Mouse (Mus musculus) stomach, embryonic 16.5 days (tissue): Measurements from ENCODE around the gene Tax1bp3. TPM values are rescaled to one million over a fixed set of nuclear protein-coding genes. Genes with fewer than 3 reads are reported as not detected.

Source experiments
- ATAC-seq: fragments of 200-750 bp; cut with Nextera tagmentation; 2 replicates; pipeline ENCODE4 v1.8.0; 2017; ENCODE audit warnings: moderate number of reproducible peaks, moderate TSS enrichment; ENCODE audit not compliant: insufficient read depth, low FRiP score
- H3K27ac ChIP-seq: fragments of 300-500 bp; sonication (generic); 2 replicates; pipeline ENCODE4 v1.5.1; 2014; ENCODE audit warnings: low read length
- H3K27me3 ChIP-seq: fragments of 300-500 bp; sonication (generic); 2 replicates; pipeline ENCODE4 v1.6.1; 2014; ENCODE audit warnings: low read length, control low read depth, mixed read lengths; ENCODE audit not compliant: control insufficient read depth, insufficient read depth
- H3K36me3 ChIP-seq: fragments of 300-500 bp; sonication (generic); 2 replicates; pipeline ENCODE4 v1.6.1; 2014; ENCODE audit warnings: low read length; ENCODE audit not compliant: control insufficient read depth, insufficient read depth
- H3K4me1 ChIP-seq: fragments of 300-500 bp; sonication (generic); 2 replicates; pipeline ENCODE4 v1.6.1; 2014; ENCODE audit warnings: low read length, control low read depth, mixed read lengths; ENCODE audit not compliant: control insufficient read depth, insufficient read depth
- H3K4me2 ChIP-seq: fragments of 300-500 bp; sonication (generic); 2 replicates; pipeline ENCODE4 v1.6.1; 2014; ENCODE audit warnings: low read depth, low read length, mixed read lengths
- H3K4me3 ChIP-seq: fragments of 300-500 bp; sonication (generic); replicated peaks from 2 replicates; pipeline ENCODE4 v1.5.1; 2014; ENCODE audit warnings: mild to moderate bottlenecking, low read length
- H3K9ac ChIP-seq: fragments of 300-500 bp; sonication (generic); 2 replicates; pipeline ENCODE4 v1.6.1; 2014; ENCODE audit warnings: low read length
- H3K9me3 ChIP-seq: fragments of 300-500 bp; sonication (generic); replicated peaks from 2 replicates; pipeline ENCODE4 v1.6.1; 2016; ENCODE audit warnings: low read length, control low read depth; ENCODE audit not compliant: control insufficient read depth
- WGBS: fragments of 180-500 bp; shearing (Covaris S2); extraction: QIAGEN DNeasy Blood & Tissue Kit; methylation state at CpG from one replicate; pipeline ENCODE4 v1.1.7; 2014; 5-methylcytosine and 5-hydroxymethylcytosine counted together
- polyA plus RNA-seq: library from polyadenylated mRNA; unstranded; fragments of >200 nt; fragmentation: Nextera tagmentation; extraction: Ambion mirVana; gene quantifications from 2 replicates; pipeline ENCODE4 v1.2.1, GENCODE M21; 2015

The Tax1bp3 gene
- polyA plus RNA-seq, 1 experiment from 2014 or later, result 214 TPM

DNA sequence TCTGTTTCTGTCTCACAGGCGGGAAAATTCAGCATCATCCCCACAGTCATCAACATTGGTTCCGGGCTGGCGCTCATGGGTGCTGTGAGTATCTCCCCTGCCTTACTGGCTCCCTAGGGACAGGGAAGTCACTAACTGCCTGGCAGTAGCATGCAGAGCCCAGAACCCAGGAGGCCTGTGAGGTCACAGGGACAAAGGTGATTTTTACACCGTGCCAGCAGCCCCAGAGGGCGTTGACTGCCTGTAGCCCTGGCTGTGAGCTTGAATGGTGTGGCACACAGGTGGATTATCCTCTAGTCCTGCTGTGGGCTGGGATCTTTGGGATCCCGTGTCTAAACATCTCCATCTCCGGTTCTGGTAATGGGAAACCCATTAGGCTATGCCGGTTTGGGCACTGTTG is 8.8 kb upstream of the Tax1bp3 start:
- Histone ChIP-seq H3K27ac (no peak overlapping the region), H3K9ac (no peak overlapping the region), H3K9me3 (no peaks in the 10 kb centered on the region), H3K4me2 (no peak overlapping the region), H3K27me3 (no peaks in the 10 kb centered on the region), H3K4me3 (no peak overlapping the region), H3K4me1 (peaks cover 19% of the 10 kb centered on the region), H3K36me3 (no peaks in the 10 kb centered on the region)
- 80% methylated on average over 8 of the region's 8 CpGs for WGBS
- ATAC-seq, result no peak

DNA sequence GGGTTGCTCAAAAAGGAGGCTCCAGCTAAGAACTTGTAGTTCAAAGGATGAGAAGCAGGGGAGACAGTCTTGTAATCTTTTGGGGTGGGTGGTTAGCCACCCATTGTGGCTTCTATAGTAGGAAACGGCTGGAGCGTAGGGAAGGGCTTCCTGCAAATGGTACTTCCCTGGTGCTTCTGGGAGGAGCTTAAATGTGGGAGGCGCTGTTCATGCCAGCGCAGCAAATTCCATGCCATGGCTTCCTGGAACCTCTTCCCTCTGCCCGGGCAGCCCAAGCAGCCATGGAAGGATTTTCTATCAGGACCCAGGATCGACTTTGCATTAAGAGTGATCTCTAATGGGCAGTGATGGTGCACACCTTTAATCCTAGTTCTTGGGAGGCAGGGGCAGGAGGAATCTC is 8.3 kb upstream of the Tax1bp3 start:
- Histone ChIP-seq H3K4me2 (no peak overlapping the region), H3K36me3 (no peaks in the 10 kb centered on the region), H3K4me1 (peaks cover 19% of the 10 kb centered on the region), H3K4me3 (no peak overlapping the region), H3K9me3 (no peaks in the 10 kb centered on the region), H3K27me3 (no peaks in the 10 kb centered on the region), H3K9ac (no peak overlapping the region), H3K27ac (no peak overlapping the region)
- WGBS, result 76% methylated on average over 6 of the region's 6 CpGs
- no peak for ATAC-seq

DNA sequence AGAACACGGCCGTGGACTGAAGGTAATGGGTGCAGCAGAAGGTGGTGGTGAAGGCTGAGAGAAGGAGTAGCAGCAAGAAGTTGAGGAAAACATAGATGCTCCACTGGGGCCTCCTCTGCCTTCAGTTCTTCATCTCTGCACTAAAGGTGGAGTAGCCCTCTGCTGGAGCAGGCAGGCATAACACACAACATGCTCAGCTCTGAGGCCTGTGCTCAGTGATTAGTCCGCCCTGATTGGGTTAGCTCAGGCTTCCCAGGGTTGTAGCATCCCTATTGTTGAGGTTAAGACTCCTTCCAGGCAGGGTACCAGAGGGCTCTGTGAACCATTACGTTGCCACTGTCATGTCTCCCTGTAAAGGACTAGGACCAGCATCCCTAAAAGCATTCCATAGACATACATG is 7.7 kb upstream of the Tax1bp3 start:
- 41% methylated on average over 4 of the region's 4 CpGs for WGBS
- Histone ChIP-seq H3K9ac (no peak overlapping the region), H3K9me3 (no peaks in the 10 kb centered on the region), H3K27me3 (no peaks in the 10 kb centered on the region), H3K27ac (no peak overlapping the region), H3K4me3 (no peak overlapping the region), H3K4me2 (no peak overlapping the region), H3K36me3 (peaks cover 5% of the 10 kb centered on the region; the same call in 1 of the 2 replicates), H3K4me1 (peaks cover 19% of the 10 kb centered on the region)
- 0 out of 2 replicates have a peak, but pooled peaks have one; percentile 15 for ATAC-seq

DNA sequence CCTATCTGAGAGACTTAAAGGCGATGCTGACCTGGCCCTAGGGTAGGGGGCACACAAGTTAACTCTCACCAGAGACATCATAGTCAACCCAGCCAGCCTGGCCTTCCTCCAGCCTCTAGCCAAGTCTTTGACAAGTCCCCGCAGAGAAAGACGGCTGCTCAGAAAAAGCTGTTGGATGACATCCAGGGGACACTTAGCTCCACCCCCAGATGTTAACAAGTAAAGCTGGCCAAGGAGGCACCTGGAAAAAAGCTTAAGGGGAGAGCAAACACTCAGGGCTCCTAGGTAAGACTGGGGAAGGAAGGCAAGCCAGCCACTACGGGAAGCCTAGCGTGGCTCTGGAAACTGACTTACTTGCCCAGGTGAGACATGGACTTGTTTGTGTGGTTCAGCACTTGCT is 4.7 kb upstream of the Tax1bp3 start:
- 27% methylated on average over 5 of the region's 5 CpGs for WGBS
- ATAC-seq, result no peak
- Histone ChIP-seq H3K9ac (peak overlapping the region; percentile 46), H3K4me1 (peaks cover 30% of the 10 kb centered on the region), H3K27me3 (no peaks in the 10 kb centered on the region), H3K4me2 (no peak overlapping the region), H3K27ac (peak overlapping the region; percentile 56), H3K4me3 (no peak overlapping the region), H3K9me3 (no peaks in the 10 kb centered on the region), H3K36me3 (peaks cover 8% of the 10 kb centered on the region; the same call in 1 of the 2 replicates)

DNA sequence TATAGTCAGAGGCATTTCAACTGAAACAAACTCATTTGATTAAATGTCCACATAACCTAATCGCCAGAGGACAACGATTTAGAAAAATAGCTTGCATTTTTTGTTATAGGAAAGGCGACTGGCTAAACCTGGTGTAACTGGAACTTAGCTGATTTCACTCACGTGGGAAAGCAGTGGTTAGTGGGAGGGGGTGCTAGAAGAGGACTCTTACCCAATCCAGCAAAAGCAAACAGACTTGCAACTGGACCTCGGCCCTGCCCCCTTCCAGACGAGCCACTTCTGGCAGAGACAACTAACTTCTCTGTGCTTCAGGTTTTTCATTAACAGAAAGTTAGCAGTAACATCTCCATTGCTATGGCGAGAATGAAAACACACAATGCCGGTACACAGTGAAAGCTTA is 1.3 kb upstream of the Tax1bp3 start:
- peaks cover 8% of the 10 kb centered on the region; the same call in 1 of the 2 replicates for H3K36me3 ChIP-seq
- peak overlapping the region; percentile 86; the same call in 1 of the 2 replicates for H3K27ac ChIP-seq
- 25% methylated on average over 8 of the region's 8 CpGs for WGBS
- peaks cover 39% of the 10 kb centered on the region for H3K4me1 ChIP-seq
- peak overlapping the region; percentile 93 for H3K4me2 ChIP-seq
- no peaks in the 10 kb centered on the region for H3K9me3 ChIP-seq
- peak overlapping the region; percentile 99 for H3K4me3 ChIP-seq
- ATAC-seq, result no peak
- H3K9ac ChIP-seq, result peak overlapping the region; percentile 91
- H3K27me3 ChIP-seq, result no peaks in the 10 kb centered on the region

DNA sequence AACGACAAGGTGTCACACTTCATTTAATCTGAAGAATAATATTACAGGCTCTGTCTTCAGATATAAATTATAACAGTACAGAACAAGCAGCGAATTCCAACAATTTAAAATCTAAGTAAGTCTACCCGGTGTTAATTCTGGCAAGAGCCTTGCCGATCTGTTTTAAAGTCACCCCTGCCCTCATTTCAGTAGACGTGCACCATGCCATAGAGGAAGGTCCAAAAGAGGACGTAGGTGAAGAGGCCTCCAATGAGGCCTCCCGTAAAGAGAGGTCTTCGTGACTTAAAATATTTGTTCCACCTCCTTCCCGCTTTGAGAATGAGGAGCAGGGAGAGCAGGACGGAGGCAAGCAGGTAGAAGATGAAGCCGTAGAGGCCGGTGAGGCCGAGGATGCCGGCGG is 697 bp upstream of the Tax1bp3 start:
- Histone ChIP-seq H3K4me3 (peak overlapping the region; percentile 99), H3K4me2 (peak overlapping the region; percentile 93), H3K4me1 (peaks cover 39% of the 10 kb centered on the region), H3K27ac (peak overlapping the region; percentile 86), H3K27me3 (no peaks in the 10 kb centered on the region), H3K9me3 (no peaks in the 10 kb centered on the region), H3K36me3 (peaks cover 8% of the 10 kb centered on the region; the same call in 1 of the 2 replicates), H3K9ac (peak overlapping the region; percentile 91)
- 1% methylated on average over 15 of the region's 15 CpGs for WGBS
- ATAC-seq, result no peak

DNA sequence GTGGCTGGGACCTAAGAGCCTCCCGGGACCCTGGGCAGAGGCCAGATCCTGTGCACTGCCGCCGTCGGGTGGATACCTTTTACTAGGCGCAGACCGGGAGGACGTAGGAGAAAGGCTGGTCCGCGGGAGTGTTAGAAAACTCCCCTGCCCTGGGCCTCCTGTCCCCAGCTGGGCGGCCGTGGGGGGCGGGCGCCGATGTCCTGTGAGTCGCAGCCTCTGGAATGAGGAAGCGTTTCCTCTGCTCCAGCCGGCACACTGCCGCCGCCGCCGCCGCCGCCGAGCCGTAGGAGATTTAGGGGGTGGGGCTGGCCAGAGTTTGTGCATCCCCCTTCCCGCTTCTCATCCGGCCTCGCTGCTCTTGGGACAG is 609 bp downstream of the Tax1bp3 start:
- H3K27me3 ChIP-seq, result no peaks in the 10 kb centered on the region
- WGBS, result 0% methylated on average over 28 of the region's 28 CpGs

DNA sequence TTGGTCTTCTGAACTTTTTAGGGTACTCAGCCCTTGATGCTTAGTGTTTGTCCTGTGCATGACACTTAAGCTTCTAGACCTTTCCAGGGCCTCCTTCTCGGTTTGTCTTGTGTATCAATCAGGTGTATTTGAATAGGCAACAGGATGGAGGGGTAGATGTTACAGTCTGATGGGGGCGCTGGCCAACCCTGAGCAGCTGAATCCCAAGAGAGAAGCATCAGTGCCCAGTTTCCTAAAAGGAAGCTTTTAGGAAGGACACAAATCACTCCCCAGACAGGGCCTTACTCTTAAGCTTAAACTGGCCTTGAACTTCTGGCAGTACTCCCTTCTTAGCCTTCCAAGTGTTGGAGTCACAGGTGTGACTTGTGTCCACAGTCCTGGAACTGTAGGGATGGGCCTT is 1.0 kb downstream of the Tax1bp3 start:
- peak overlapping the region; percentile 99 for H3K4me3 ChIP-seq
- H3K36me3 ChIP-seq, result peaks cover 11% of the 10 kb centered on the region; the same call in 1 of the 2 replicates
- 4% methylated on average over 2 of the region's 2 CpGs for WGBS
- no peaks in the 10 kb centered on the region for H3K9me3 ChIP-seq
- peaks cover 22% of the 10 kb centered on the region for H3K4me1 ChIP-seq
- ATAC-seq, result no peak
- H3K27ac ChIP-seq, result peak overlapping the region; percentile 98
- H3K4me2 ChIP-seq, result peak overlapping the region; percentile 64
- peak overlapping the region; percentile 84 for H3K9ac ChIP-seq
- no peaks in the 10 kb centered on the region for H3K27me3 ChIP-seq

More for the DNA sequence above, 609 bp downstream of the Tax1bp3 start:
- H3K4me1 ChIP-seq, result peaks cover 26% of the 10 kb centered on the region
- H3K36me3 ChIP-seq, result peaks cover 11% of the 10 kb centered on the region; the same call in 1 of the 2 replicates
- H3K9me3 ChIP-seq, result no peaks in the 10 kb centered on the region
- ATAC-seq, result peak; percentile 89
- H3K4me2 ChIP-seq, result peak overlapping the region; percentile 64
- H3K27ac ChIP-seq, result peak overlapping the region; percentile 98
- peak overlapping the region; percentile 99 for H3K4me3 ChIP-seq
- peak overlapping the region; percentile 84 for H3K9ac ChIP-seq

DNA sequence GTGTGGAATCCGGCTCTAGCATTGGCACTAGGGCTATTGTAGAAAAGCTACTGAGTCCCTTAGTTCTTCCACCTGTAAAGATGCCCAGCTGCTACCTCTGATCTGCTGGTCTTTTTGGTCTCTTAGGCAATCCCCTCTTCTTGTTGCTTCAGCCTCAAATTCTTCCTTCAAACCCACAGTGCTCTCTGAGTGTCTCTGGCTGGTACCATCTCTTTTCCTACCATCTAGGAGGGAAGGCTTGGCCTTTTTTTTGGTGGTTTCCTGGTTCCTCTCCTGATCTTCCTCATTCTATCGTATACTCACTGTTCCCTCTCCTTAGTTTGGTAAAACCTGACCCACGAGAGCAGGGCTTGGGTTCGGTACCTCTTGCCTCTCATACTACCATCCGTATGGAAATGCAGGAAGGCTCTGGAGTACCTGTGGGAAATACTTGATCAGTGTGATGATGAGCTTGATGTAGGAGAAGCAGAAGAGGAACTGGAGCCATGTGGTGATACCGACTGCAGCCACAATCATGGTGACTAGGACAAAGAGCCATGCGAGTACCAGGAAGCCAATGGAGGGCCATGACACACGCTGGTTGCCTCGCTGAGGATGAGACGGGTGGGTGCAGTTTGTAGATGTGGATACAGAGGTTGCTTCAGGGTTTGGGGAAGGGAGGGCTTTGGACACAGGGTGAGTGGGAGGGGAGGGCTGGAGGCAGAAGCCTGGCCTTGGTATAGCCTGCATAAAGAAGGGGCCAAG is 9.2 kb downstream of the Tax1bp3 start:
- Histone ChIP-seq H3K9me3 (no peaks in the 10 kb centered on the region), H3K27me3 (no peaks in the 10 kb centered on the region), H3K4me2 (no peak overlapping the region), H3K36me3 (peaks cover 3% of the 10 kb centered on the region; the same call in 1 of the 2 replicates), H3K4me1 (no peaks in the 10 kb centered on the region), H3K27ac (no peak overlapping the region), H3K9ac (no peak overlapping the region), H3K4me3 (no peak overlapping the region)
- WGBS, result 87% methylated on average over 10 of the region's 10 CpGs
- no peak for ATAC-seq
